Mouse (Mus musculus): ENCODE data around the gene Rbbp6. TPM values are rescaled to one million over a fixed set of nuclear protein-coding genes. Genes with fewer than 3 reads are reported as not detected.

Rbbp6 gene
- polyA plus RNA-seq, 1 experiment from 2014 or later, result 17.2 TPM

DNA sequence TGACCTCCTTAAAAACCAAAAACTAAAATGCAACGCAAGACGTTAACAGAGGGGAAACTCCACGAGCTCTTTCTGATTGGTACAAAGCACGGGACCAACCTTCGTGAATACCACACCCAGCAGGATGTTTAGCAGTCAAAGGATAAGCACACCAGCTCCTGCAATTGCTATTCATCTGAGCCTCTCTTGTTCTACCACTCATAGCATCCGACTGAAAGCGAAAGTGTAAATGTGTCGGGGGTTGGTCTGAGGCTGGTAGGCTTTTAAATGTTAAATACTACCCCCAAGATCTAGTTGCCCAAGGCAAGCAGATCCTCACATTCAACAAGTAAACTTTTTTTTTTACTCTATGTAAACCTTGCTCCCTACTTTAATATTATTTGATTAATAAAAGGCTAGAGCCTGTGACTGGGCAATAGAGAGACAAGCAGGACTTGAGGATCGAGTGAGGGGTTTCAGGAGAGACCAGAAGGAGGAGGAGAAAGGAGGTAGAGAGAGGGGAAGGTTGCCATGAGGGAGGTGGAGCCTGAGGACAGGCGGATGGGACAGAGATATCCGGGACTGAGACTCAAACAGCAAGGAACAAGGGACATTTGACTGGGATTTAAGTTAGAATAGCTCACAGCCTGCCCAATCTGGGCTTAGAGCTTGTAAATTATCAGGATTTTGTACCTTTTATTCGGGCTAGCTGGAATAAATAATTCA lies 25.0 kb upstream of the Rbbp6 start:
- no peak for ATAC-seq (replicated peaks; ENCODE audit: extremely low read depth, insufficient read depth, low FRiP score)
- 9% methylated on average over 12 of the region's 12 CpGs for WGBS

DNA sequence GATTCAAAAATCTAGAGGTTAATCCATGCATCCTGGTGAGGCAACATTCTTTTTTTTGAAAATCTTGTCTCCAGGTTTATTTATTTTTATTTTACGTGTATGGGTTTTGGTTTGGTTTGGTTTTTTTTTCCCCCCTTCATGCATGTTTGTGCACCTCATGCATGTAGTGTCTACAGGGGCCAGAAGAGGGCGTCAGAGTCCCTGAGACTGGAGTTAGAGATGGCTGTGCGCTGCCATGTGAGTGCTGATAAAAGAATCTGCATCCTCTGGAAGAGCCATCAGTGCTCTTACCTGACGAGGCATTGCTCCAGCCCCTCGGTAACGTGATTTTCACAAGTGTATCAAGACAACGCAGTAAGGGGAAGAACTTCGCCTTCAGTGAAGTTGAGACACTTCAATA lies 23.4 kb upstream of the Rbbp6 start:
- H3K27ac ChIP-seq (ENCODE audit: low read length), result no peak overlapping the region
- H3K36me3 ChIP-seq (ENCODE audit: control insufficient read depth, insufficient read depth), result no peaks in the 10 kb centered on the region
- no peak overlapping the region for H3K4me2 ChIP-seq (ENCODE audit: low read depth, low read length)
- H3K27me3 ChIP-seq (ENCODE audit: control insufficient read depth, insufficient read depth, low read length), result no peaks in the 10 kb centered on the region
- ATAC-seq (replicated peaks; ENCODE audit: extremely low read depth, insufficient read depth, low FRiP score), result no peak
- H3K9me3 ChIP-seq (replicated peaks; ENCODE audit: control insufficient read depth, low read length), result no peaks in the 10 kb centered on the region
- 87% methylated on average over 8 of the region's 8 CpGs for WGBS
- no peaks in the 10 kb centered on the region for H3K4me1 ChIP-seq (ENCODE audit: control insufficient read depth, insufficient read depth, low read length)
- H3K4me3 ChIP-seq (ENCODE audit: low read length), result no peak overlapping the region
- no peak overlapping the region for H3K9ac ChIP-seq (ENCODE audit: low read length)

More for the DNA sequence above, 25.0 kb upstream of the Rbbp6 start:
- Histone ChIP-seq H3K4me1 (ENCODE audit: control insufficient read depth, insufficient read depth, low read length) (no peaks in the 10 kb centered on the region), H3K36me3 (ENCODE audit: control insufficient read depth, insufficient read depth) (no peaks in the 10 kb centered on the region), H3K9me3 (replicated peaks; ENCODE audit: control insufficient read depth, low read length) (no peaks in the 10 kb centered on the region), H3K27me3 (ENCODE audit: control insufficient read depth, insufficient read depth, low read length) (no peaks in the 10 kb centered on the region), H3K4me2 (ENCODE audit: low read depth, low read length) (peak overlapping the region; percentile 64), H3K9ac (ENCODE audit: low read length) (peak overlapping the region; percentile 43), H3K27ac (ENCODE audit: low read length) (no peak overlapping the region), H3K4me3 (ENCODE audit: low read length) (peak overlapping the region; percentile 41)

DNA sequence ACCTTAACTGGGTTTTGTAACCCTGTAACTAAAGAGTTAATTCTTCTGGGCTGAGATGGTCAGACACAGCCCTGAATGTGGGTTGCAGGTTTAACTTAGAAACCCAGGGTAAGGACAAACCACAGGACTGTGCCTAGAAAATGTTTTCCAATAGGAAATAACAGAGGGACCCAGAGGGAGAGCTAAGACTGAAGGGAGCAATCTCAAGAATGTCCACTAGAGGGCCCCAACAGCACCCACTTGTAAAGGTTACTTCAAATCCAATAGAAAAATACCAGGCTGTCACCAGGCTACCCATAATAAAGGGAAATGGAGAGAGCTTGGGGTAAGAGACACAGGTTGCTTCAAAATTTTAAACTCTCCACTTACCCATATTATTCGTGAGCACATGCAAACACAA lies 20.3 kb upstream of the Rbbp6 start:
- ATAC-seq (replicated peaks; ENCODE audit: extremely low read depth, insufficient read depth, low FRiP score), result no peak; the same call in 1 of the 2 replicates
- H3K27me3 ChIP-seq (ENCODE audit: control insufficient read depth, insufficient read depth, low read length), result no peaks in the 10 kb centered on the region
- H3K4me3 ChIP-seq (ENCODE audit: low read length), result no peak overlapping the region
- 6% methylated on average over 1 of the region's 1 CpGs for WGBS
- H3K4me1 ChIP-seq (ENCODE audit: control insufficient read depth, insufficient read depth, low read length), result no peaks in the 10 kb centered on the region
- H3K9ac ChIP-seq (ENCODE audit: low read length), result no peak overlapping the region
- no peaks in the 10 kb centered on the region for H3K9me3 ChIP-seq (replicated peaks; ENCODE audit: control insufficient read depth, low read length)
- H3K36me3 ChIP-seq (ENCODE audit: control insufficient read depth, insufficient read depth), result no peaks in the 10 kb centered on the region
- H3K4me2 ChIP-seq (ENCODE audit: low read depth, low read length), result no peak overlapping the region
- no peak overlapping the region for H3K27ac ChIP-seq (ENCODE audit: low read length)

DNA sequence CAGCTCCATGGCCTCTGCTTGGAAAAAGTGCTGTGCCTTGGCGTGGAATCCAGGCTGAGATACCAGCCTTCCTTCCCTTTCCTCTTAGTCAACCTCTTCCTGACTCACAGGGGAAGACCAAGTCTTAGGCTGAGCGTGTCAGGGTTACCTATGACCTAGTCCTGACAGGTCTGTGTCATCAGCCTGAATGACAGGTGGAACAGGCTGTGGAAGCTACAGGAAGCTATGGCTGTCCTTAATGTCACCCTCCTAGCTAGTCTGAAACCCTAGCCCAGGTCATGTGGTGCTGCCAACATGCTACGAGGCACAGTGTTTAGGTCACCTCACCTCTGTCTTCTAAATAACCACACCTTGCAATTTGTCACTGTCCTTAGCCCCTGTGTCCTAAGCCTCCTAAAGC lies 16.2 kb upstream of the Rbbp6 start:
- Histone ChIP-seq H3K27me3 (ENCODE audit: control insufficient read depth, insufficient read depth, low read length) (no peaks in the 10 kb centered on the region), H3K4me3 (ENCODE audit: low read length) (no peak overlapping the region), H3K27ac (ENCODE audit: low read length) (no peak overlapping the region), H3K4me1 (ENCODE audit: control insufficient read depth, insufficient read depth, low read length) (no peaks in the 10 kb centered on the region), H3K4me2 (ENCODE audit: low read depth, low read length) (no peak overlapping the region), H3K9ac (ENCODE audit: low read length) (no peak overlapping the region), H3K9me3 (replicated peaks; ENCODE audit: control insufficient read depth, low read length) (no peaks in the 10 kb centered on the region), H3K36me3 (ENCODE audit: control insufficient read depth, insufficient read depth) (no peaks in the 10 kb centered on the region)
- 58% methylated on average over 3 of the region's 3 CpGs for WGBS
- no peak for ATAC-seq (replicated peaks; ENCODE audit: extremely low read depth, insufficient read depth, low FRiP score)

DNA sequence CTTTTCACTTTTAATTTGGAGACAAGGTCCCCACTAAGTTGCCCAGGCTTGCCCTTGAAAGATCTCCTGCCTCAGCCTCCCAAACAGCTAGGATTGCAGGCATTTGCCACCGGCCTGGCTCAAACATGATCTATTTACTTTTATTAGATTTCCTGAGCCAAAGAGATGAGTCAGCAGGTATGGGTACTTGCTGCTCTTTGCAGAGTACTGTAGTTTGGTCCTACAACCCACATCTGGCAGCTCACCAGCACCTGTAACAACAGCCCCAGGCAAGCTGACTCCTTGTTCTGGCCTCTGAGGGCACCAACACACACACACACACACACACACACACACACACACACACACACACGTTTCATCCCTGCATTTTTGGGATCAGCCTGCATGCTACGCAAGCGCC lies 14.0 kb upstream of the Rbbp6 start:
- no peak overlapping the region for H3K4me3 ChIP-seq (ENCODE audit: low read length)
- no peak for ATAC-seq (replicated peaks; ENCODE audit: extremely low read depth, insufficient read depth, low FRiP score)
- H3K4me1 ChIP-seq (ENCODE audit: control insufficient read depth, insufficient read depth, low read length), result no peaks in the 10 kb centered on the region
- H3K27ac ChIP-seq (ENCODE audit: low read length), result no peak overlapping the region
- H3K27me3 ChIP-seq (ENCODE audit: control insufficient read depth, insufficient read depth, low read length), result no peaks in the 10 kb centered on the region
- WGBS, result 72% methylated on average over 4 of the region's 4 CpGs
- H3K36me3 ChIP-seq (ENCODE audit: control insufficient read depth, insufficient read depth), result no peaks in the 10 kb centered on the region
- no peak overlapping the region for H3K9ac ChIP-seq (ENCODE audit: low read length)
- no peaks in the 10 kb centered on the region for H3K9me3 ChIP-seq (replicated peaks; ENCODE audit: control insufficient read depth, low read length)
- no peak overlapping the region for H3K4me2 ChIP-seq (ENCODE audit: low read depth, low read length)

DNA sequence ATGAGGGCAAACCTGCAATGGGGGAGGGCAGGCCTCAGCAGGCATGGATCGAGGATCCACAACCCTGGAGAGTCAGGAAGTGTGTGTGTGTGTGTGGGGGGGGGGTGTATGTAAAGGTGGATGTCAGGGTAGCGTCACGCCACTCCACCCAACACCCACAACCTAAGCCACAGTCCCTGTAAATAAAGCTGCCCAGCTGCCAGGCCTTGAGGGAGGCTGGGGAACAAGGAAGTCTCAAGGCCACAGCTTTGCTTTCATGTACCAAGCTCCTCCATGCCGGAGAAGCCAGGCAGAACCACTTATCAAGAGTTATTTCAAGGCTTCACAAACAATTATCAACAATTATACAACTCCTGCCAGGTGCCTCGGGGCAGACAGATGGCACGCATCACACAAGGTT lies 13.4 kb upstream of the Rbbp6 start:
- Histone ChIP-seq H3K9me3 (replicated peaks; ENCODE audit: control insufficient read depth, low read length) (no peaks in the 10 kb centered on the region), H3K36me3 (ENCODE audit: control insufficient read depth, insufficient read depth) (no peaks in the 10 kb centered on the region), H3K4me2 (ENCODE audit: low read depth, low read length) (no peak overlapping the region), H3K4me1 (ENCODE audit: control insufficient read depth, insufficient read depth, low read length) (no peaks in the 10 kb centered on the region), H3K27ac (ENCODE audit: low read length) (no peak overlapping the region), H3K27me3 (ENCODE audit: control insufficient read depth, insufficient read depth, low read length) (no peaks in the 10 kb centered on the region), H3K9ac (ENCODE audit: low read length) (no peak overlapping the region), H3K4me3 (ENCODE audit: low read length) (no peak overlapping the region)
- 61% methylated on average over 6 of the region's 6 CpGs for WGBS
- no peak for ATAC-seq (replicated peaks; ENCODE audit: extremely low read depth, insufficient read depth, low FRiP score)

DNA sequence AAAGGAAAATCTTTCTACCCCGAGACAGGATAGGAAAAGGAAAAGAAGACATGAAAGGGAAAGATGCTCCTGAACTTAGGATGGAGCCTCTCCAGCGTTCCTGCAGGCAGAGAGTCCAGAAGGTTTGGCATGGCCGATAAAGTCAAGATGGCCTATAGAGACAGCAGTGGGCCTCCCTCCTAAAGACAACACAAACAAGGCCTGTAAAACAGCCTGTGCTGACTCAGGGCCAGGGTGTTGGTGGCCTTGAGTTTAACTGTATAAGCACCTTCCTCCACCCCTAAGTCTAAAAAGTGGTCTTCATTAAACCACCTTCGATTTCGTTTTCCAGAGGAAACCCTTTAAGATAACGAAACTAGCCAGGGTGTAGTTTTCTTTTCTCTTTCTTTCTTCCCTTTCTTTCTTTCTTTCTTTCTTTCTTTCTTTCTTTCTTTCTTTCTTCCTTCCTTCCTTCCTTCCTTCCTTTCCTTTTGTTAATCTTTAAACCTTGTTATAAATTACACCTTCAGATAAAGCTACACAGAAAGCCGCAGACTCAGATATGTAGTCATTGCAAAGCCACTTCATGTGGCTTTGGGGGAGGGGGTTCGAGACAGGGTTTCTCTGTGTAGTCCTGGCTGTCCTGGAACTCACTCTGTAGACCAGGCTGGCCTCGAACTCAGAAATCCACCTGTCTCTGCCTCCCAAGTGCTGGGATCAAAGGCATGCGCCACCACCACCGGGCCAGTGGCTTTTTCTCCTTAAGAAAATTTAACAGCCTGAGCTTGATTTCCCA lies 10.8 kb upstream of the Rbbp6 start:
- 81% methylated on average over 11 of the region's 11 CpGs for WGBS
- no peaks in the 10 kb centered on the region for H3K4me1 ChIP-seq (ENCODE audit: control insufficient read depth, insufficient read depth, low read length)
- H3K27me3 ChIP-seq (ENCODE audit: control insufficient read depth, insufficient read depth, low read length), result no peaks in the 10 kb centered on the region
- ATAC-seq (replicated peaks; ENCODE audit: extremely low read depth, insufficient read depth, low FRiP score), result no peak
- H3K4me3 ChIP-seq (ENCODE audit: low read length), result no peak overlapping the region
- H3K4me2 ChIP-seq (ENCODE audit: low read depth, low read length), result no peak overlapping the region
- no peak overlapping the region for H3K9ac ChIP-seq (ENCODE audit: low read length)
- H3K9me3 ChIP-seq (replicated peaks; ENCODE audit: control insufficient read depth, low read length), result no peaks in the 10 kb centered on the region
- H3K27ac ChIP-seq (ENCODE audit: low read length), result no peak overlapping the region
- H3K36me3 ChIP-seq (ENCODE audit: control insufficient read depth, insufficient read depth), result no peaks in the 10 kb centered on the region

DNA sequence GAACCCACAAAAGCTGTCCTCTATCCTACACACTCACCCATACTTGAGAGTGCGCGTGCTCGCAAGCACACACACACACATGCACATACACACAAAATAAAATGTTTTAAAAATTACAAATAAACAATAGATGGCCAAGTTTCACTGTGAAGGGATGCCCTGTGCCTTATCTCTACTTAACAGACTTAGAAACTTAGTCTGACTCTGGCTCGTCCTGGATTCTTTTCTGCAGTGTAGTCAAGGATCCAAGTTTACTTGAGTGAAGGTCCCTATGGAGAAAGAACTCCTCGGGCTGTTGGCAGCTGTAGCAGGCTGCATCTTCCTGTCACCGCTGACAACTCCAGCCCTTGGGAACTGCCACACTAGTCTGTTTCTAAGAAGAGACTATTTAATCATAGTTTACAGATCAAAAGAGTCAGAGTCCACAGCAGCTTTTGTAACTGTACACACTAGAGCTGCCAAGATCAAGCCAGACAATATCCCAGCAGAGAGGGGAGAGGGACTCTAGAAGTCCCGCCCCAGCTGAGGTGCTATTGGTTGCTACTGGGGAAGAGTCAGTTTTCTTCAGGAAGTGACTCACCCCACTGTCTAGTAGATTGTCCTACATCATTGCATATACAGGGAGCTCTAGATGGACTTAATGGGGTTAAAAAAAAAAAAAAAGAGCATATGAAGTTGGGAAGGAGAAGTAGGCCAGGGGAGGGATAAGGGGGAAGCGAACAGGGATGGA lies 10.1 kb upstream of the Rbbp6 start:
- H3K27me3 ChIP-seq (ENCODE audit: control insufficient read depth, insufficient read depth, low read length), result no peaks in the 10 kb centered on the region
- peak; percentile 69 for ATAC-seq (replicated peaks; ENCODE audit: extremely low read depth, insufficient read depth, low FRiP score)
- no peaks in the 10 kb centered on the region for H3K4me1 ChIP-seq (ENCODE audit: control insufficient read depth, insufficient read depth, low read length)
- H3K4me3 ChIP-seq (ENCODE audit: low read length), result no peak overlapping the region
- H3K27ac ChIP-seq (ENCODE audit: low read length), result peak overlapping the region; percentile 41
- WGBS, result 69% methylated on average over 8 of the region's 8 CpGs
- no peaks in the 10 kb centered on the region for H3K9me3 ChIP-seq (replicated peaks; ENCODE audit: control insufficient read depth, low read length)
- H3K9ac ChIP-seq (ENCODE audit: low read length), result peak overlapping the region; percentile 20; the same call in 1 of the 2 replicates
- no peaks in the 10 kb centered on the region for H3K36me3 ChIP-seq (ENCODE audit: control insufficient read depth, insufficient read depth)
- H3K4me2 ChIP-seq (ENCODE audit: low read depth, low read length), result no peak overlapping the region

DNA sequence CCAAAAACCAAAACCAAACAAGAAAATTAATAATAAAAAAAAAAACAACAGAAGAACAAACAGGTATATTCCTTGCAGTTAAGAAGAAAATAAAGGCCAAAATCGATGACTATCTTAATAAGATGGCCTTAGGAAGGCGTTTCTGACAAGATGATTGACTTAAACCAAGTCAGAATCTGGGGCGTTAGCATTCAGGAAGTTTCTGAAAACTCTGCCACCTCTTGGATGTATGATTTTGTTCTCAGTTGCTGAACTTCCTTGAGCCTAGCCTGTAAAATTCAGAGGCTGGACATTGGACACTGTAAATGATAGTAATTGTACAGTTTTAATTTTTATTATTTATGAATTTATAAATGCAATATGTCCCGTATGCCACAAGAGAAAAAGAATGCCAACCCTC lies 3.3 kb downstream of the Rbbp6 start:
- H3K27ac ChIP-seq (ENCODE audit: low read length), result no peak overlapping the region
- H3K9ac ChIP-seq (ENCODE audit: low read length), result no peak overlapping the region; the same call in 1 of the 2 replicates
- H3K4me2 ChIP-seq (ENCODE audit: low read depth, low read length), result peak overlapping the region; percentile 72
- H3K27me3 ChIP-seq (ENCODE audit: control insufficient read depth, insufficient read depth, low read length), result no peaks in the 10 kb centered on the region
- H3K9me3 ChIP-seq (replicated peaks; ENCODE audit: control insufficient read depth, low read length), result no peaks in the 10 kb centered on the region
- H3K4me3 ChIP-seq (ENCODE audit: low read length), result no peak overlapping the region
- H3K4me1 ChIP-seq (ENCODE audit: control insufficient read depth, insufficient read depth, low read length), result peaks cover 20% of the 10 kb centered on the region
- WGBS, result 53% methylated on average over 4 of the region's 4 CpGs
- ATAC-seq (replicated peaks; ENCODE audit: extremely low read depth, insufficient read depth, low FRiP score), result no peak
- H3K36me3 ChIP-seq (ENCODE audit: control insufficient read depth, insufficient read depth), result no peaks in the 10 kb centered on the region

Measured in heart, embryonic 16.5 days (tissue).